Comparison of ENCODE assay signal across 8 mouse cellular contexts in genomic region chr19:6363411-6364240, GRCm38 (mm10). TPM values are rescaled to one million over a fixed set of nuclear protein-coding genes. Genes with fewer than 3 reads are reported as not detected.
DNase-seq lines count a peak whose midpoint lies in the region; ATAC-seq and TF ChIP-seq lines count a peak whose summit lies in the region.

Sf1 (plus strand) TSS chr19:6363690.

- H3K4me2 ChIP-seq in forebrain, embryonic 16.5 days (ENCODE audit: low read length): peak within 1 kb of the TSS; percentile 96
- H3K4me2 ChIP-seq in lung, embryonic 14.5 days: peak within 1 kb of the TSS; percentile 78

- no peak for TF ChIP-seq CTCF in G1E (IDR thresholded peaks at IDR 0.05; ENCODE audit: low read depth, low read length)
- TF ChIP-seq CTCF in layer of hippocampus, adult 2 months (conservative IDR thresholded peaks at IDR 0.05): no peak
- no peak for TF ChIP-seq CTCF in lung, embryonic 14.5 days (IDR thresholded peaks at IDR 0.05; ENCODE audit: low read depth)

- H3K27me3 ChIP-seq in G1E (ENCODE audit: insufficient read depth, low read length): no peaks in the 10 kb centered on the region
- no peaks in the 10 kb centered on the region for H3K27me3 ChIP-seq in forebrain, embryonic 16.5 days (replicated peaks; ENCODE audit: control insufficient read depth, insufficient read depth, low read length)
- no peaks in the 10 kb centered on the region for H3K27me3 ChIP-seq in lung, embryonic 14.5 days (ENCODE audit: insufficient read depth, low read length)

- H3K4me3 ChIP-seq in G1E (ENCODE audit: low read depth, low read length): peak within 1 kb of the TSS; percentile 97
- peak within 1 kb of the TSS; percentile 96 for H3K4me3 ChIP-seq in forebrain, embryonic 16.5 days (replicated peaks; ENCODE audit: low read length)
- peak within 1 kb of the TSS; percentile 93 for H3K4me3 ChIP-seq in layer of hippocampus, adult 2 months
- H3K4me3 ChIP-seq in lung, embryonic 14.5 days (ENCODE audit: low read depth, low read length): peak within 1 kb of the TSS; percentile 99

- peaks cover 35% of the 10 kb centered on the region for H3K4me1 ChIP-seq in G1E (ENCODE audit: insufficient read depth, low read depth, low read length)
- H3K4me1 ChIP-seq in forebrain, embryonic 16.5 days (replicated peaks; ENCODE audit: control insufficient read depth, insufficient read depth, low read length): peaks cover 27% of the 10 kb centered on the region
- peaks cover 8% of the 10 kb centered on the region; the same call in 1 of the 2 replicates for H3K4me1 ChIP-seq in lung, embryonic 14.5 days (ENCODE audit: insufficient read depth)

- peaks cover 69% of the 10 kb centered on the region for H3K36me3 ChIP-seq in G1E (replicated peaks)
- H3K36me3 ChIP-seq in forebrain, embryonic 16.5 days (ENCODE audit: control insufficient read depth, insufficient read depth): peaks cover 24% of the 10 kb centered on the region
- peaks cover 41% of the 10 kb centered on the region for H3K36me3 ChIP-seq in lung, embryonic 14.5 days (ENCODE audit: insufficient read depth)

- 1% methylated on average over 80 of the region's 85 CpGs for WGBS in forebrain, embryonic 16.5 days
- under 1% methylated on average over 69 of the region's 85 CpGs for WGBS in lung, embryonic 14.5 days

- intact Hi-C loops in heart, postnatal 36 days (cut with DNase I): loop anchor here (2.0 kb wide), 1 partner anchor 35 kb away; the partner anchor contains the start of gene Rasgrp2

- DNase-seq in G1E (ENCODE audit: low spot score): peak; percentile 98
- DNase-seq in cerebellum, adult 18-20 months: peak; percentile 99 to 100
- DNase-seq in heart, postnatal 36 days: peak; percentile 99
- DNase-seq in layer of hippocampus, adult 2 months (ENCODE audit: low spot score in 2 of 2): peak; percentile 100
- peak; percentile 100 for DNase-seq in lung, embryonic 14.5 days
- DNase-seq in ovary, adult 18-20 months (ENCODE audit: low spot score): peak; percentile 100
- DNase-seq in thymus, postnatal 0 days (ENCODE audit: low spot score): peak; percentile 100

- no peaks in the 10 kb centered on the region for H3K9me3 ChIP-seq in G1E (replicated peaks)
- H3K9me3 ChIP-seq in forebrain, embryonic 16.5 days (ENCODE audit: control insufficient read depth, low read length): no peaks in the 10 kb centered on the region
- no peaks in the 10 kb centered on the region for H3K9me3 ChIP-seq in lung, embryonic 14.5 days (ENCODE audit: low read depth, low read length)

- peak within 1 kb of the TSS; percentile 99 for H3K27ac ChIP-seq in forebrain, embryonic 16.5 days (ENCODE audit: low read length)
- H3K27ac ChIP-seq in layer of hippocampus, adult 2 months: peak within 1 kb of the TSS; percentile 99
- H3K27ac ChIP-seq in lung, embryonic 14.5 days (ENCODE audit: low read depth): peak within 1 kb of the TSS; percentile 99

- peak within 1 kb of the TSS; percentile 89 for H3K9ac ChIP-seq in forebrain, embryonic 16.5 days (replicated peaks; ENCODE audit: low read depth, low read length)
- peak within 1 kb of the TSS; percentile 99 for H3K9ac ChIP-seq in lung, embryonic 14.5 days

- peak; percentile 93 for ATAC-seq in G1E (ENCODE audit: extremely low read depth, insufficient number of reproducible peaks, low FRiP score, poor library complexity, severe bottlenecking)
- ATAC-seq in forebrain, embryonic 16.5 days: peak; percentile 98
- ATAC-seq in lung, embryonic 14.5 days (ENCODE audit: insufficient read depth): peak; percentile 98

RNA-seq across cellular contexts. Expression of gene Sf1, which starts in this region (rescaled TPM):
- total RNA-seq in G1E (2014; fragmentation: Nextera tagmentation) (511 and 574 TPM in 2 replicates), G1E (2017) (96.0 and 104 TPM in 2 replicates)
- polyA plus RNA-seq in G1E (2012): 1,720 and 2,369 TPM in 2 replicates
- 122 and 127 TPM in 2 replicates for polyA plus RNA-seq in forebrain, embryonic 16.5 days (2015; fragmentation: Nextera tagmentation; extraction: Ambion mirVana)
- 100 to 1,000 TPM in 1 of 2 experiments, 10 to 100 TPM in 1; 89.4 to 101 TPM for total RNA-seq in heart, postnatal 36 days (2021)
- total RNA-seq in layer of hippocampus, adult 2 months (2021): 100 to 1,000 TPM; 208 to 222 TPM
- 177 and 200 TPM in 2 replicates for polyA plus RNA-seq in lung, embryonic 14.5 days (2014; fragmentation: Nextera tagmentation; extraction: Ambion mirVana)
- polyA plus RNA-seq in thymus, postnatal 0 days (2015; fragmentation: Nextera tagmentation; extraction: Ambion mirVana): 104 and 126 TPM in 2 replicates

Comparison
In these comparisons a context has a peak if more than half of its experiments do, and no peak if none do; other contexts are left out.
1. Peak in every context shown above with its lines: DNase-seq, ATAC-seq, H3K4me3 ChIP-seq and H3K27ac ChIP-seq.